Mouse (Mus musculus): ENCODE results near the gene Zkscan16.

Gene Zkscan16

DNA sequence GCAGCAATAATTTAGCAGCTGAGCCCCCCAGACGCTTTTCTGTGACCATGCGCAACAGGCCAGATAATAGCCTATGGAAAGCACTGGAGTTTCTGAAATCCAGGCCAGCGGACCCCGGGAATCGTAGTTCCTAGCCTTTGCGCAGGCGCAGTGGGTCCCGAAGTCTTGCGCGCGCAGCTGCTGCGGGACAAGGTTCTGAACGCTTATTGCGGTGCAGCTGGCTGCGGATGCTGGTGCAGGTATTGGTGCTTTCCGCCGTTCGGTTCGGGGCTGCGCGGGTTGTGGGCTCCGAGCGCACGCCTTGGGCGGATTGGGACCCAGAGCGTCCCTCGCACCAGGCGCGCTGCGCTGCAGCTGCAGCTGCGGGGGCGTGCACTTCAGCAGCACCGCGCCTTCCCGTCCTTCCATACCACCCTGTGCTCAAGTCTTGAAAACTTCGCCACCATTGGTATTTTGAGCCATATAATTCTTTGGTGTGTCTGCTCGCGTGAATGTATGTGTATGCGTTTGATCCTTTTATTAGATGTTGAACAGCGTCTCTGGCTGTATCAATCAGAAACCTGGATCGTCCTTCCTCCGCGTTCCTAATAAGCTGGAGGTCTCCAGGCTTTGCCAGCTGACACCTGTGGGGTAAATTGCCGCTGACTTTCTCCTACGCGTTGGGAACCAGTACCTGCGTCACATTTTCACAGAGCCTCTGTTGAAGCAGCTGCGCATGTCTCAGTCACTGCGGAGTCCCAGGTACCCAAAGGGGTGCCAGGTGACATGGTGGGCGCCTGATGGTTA is at the start of gene Zkscan16:
TSS of gene Zkscan16 (plus strand) at position 209 of the 786 bp plus-strand sequence.
- peak; percentile 66 for DNase-seq (ENCODE audit: low spot score)

DNA sequence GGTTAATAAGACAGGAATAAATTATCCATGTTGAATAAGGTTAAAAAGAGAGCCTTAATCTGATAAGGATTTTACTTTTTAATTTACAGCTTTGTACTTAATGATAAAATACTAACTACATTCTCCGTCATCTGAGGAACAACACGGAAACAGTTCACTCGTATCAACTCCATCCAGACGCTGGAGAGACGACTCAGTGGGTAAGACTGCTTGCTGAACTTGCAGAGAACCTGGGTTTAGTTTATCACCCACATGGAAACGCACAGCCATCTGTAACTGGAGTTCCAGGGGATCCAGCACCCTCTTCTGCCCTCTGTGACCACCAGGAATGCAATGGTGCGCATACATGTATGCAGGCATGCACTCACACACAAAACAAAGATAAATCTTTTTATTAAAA is 49.0 kb upstream of the Zkscan16 start:
- DNase-seq (ENCODE audit: low spot score) = no peak

DNA sequence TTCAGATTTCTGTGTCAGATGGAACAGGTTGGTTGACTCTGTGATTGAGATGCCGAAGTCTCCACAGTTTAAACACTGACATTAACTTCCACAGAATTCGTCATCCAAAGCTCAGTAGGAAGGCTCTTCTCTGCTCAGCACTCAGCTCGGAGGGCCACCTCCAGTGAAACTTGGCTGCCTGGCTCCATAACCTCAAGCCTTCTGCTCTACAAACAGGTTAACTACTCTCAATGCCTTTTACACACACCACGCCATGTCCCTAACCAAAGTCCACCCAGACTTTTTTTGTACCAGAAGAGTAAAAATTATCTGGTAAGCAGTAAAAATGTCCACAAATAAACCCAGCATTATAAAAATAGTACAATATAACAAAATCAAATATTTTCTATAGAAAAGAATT is 46.0 kb upstream of the Zkscan16 start:
- DNase-seq (ENCODE audit: low spot score) = no peak

DNA sequence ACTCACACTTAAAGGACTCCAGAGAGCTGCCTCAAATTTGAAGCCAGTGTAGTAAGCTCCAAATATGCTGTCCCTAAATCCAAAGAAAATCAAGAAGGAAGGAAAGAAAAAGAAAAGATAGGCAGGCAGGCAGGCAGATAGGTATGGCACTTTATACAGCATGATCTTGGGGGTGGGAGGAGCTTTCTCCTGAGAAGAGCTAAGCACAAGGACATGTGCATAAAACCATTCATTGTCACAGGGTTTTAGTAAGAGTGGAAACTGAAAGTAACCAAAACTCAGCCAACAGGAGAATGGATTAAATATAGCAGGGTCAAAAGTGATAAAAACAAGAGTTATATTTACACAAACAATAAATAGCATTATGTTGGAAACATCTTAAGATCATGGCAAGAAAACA is 45.1 kb upstream of the Zkscan16 start:
- DNase-seq (ENCODE audit: low spot score) = no peak

DNA sequence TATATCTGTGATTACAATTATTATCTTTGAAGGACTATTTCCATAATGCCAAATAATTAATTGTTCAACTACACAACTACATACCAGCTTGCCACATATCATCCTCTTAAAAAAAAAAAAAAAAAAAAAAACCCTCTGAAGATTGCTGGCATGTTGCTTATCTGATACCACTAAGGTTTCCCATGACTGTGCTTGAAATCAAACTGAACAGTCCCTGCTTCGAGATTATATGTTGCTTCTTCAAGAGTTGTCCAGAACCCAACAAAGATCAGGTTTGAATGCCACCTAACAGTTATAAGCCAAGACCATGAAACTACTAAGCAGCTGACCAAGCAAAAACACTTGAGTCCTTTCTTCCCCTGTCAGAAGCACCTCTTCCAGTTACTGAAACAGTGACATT is 36.0 kb upstream of the Zkscan16 start:
- no peak for DNase-seq (ENCODE audit: low spot score)

DNA sequence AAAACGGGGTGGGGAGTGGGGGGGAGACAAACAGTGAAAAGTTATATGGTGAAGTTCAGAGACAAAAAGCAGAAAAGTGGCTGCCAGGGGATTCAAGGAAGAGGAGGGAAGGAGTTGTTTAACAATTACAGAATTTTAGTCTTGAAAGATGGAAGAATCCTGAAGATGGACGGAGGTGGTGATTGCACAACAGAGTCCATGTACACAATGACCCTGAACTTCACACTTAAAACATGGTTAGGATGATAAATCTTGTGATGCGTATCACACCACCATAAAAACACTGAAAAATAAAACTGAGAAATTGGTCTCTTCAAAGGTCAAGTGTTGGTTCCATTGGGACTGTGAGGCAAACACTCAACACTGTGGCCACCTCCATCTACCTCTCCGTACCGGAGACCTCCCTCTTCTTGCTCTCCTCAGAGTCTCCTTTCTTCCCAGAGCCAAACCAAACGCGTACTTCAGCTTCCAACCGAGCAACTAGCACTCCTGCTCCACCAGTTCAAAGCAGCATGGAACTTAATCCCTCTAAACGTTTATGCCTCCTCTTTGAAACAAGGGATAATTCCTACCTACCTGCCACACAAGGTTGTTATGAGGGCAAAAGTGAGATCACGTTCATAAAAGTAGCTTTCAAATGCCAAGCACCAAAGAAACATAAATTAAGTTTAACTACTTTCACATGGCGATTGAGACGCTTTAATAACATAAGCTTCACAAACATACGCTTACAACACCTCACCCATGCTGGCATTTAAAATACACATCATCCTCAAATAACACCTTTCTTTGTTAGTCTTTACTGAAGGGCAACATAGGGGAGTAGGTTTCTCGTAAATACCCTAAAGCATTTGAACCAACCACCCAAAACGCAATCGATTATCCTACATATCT is 33.0 kb upstream of the Zkscan16 start:
- DNase-seq (ENCODE audit: low spot score) = no peak

DNA sequence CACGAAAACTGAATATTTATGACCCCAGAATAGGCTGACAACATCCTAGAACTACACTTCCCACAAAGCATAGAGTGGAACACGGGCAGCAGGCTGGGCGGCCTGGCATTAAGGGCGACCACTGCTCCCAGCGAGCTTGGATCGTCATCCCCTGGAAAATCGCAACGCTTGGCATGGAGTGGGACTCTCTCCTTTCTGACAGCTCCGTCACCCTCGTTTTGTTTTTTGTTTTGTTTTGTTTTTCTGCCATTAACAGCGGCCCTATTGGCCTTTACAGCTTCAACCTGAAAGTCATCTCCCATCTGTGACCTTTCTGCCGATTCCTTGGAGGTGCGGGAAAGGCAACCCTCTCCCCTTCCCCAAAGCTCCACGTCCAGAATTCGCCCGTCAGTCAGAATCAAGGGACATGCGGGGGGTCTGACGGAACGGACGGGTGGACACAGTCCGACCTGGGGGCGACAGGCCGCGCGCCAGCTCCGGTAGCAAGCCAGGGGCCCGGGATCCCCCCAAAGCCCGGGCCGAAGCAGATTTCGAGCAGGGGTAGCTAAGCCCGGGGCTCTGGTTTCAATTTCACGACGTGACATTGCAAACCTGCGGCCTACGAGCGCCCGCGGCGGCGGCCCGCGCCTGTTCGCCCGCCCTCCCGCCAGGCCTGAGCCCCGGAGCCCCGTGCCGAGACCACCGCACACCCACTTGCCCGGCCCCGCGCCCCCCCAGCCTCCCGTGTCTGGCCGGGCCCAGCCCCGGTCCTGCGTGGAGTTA is 32.2 kb upstream of the Zkscan16 start:
- DNase-seq (ENCODE audit: low spot score) = peak; percentile 50

DNA sequence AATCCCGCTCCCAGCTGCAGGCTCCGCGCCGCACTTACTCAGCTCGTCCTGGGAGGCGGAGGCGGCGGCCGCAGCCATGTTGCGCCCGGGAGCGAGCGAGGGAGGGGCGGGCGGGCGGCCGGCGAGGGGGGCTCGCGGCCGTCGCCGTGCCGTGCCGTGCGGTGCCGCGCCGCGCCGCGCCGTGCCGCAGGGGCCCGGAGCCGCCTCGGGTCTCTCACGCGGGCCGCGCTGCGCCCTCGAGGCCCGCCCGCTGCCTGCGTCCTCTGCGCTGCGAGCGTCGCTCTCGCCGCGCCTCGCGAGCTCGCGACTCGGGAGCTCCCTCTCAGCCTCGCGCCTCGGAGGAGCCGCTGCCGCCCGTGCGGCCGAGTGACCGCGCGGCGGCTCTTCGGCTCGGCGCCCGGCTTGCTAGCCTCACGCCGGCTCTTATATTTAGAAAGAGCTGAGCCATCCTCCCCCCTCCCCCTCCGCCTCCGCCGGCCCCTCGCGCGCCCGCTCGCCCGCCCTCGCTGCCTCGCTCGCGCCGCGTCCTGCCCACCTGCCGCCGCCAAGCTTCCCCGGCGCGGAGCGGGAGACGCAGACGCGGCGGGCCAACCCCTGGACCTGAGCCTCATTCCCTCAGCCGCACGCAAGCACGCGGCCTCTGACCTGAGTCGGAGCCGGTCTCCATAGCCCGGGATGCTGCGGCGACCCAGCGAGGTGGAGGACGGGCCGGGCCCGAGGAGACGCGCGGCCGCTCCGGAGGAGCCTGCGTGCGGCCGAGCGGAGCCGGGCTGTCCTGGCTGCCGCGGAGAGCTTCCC is 31.4 kb upstream of the Zkscan16 start:
- peak; percentile 55 for DNase-seq (ENCODE audit: low spot score)

DNA sequence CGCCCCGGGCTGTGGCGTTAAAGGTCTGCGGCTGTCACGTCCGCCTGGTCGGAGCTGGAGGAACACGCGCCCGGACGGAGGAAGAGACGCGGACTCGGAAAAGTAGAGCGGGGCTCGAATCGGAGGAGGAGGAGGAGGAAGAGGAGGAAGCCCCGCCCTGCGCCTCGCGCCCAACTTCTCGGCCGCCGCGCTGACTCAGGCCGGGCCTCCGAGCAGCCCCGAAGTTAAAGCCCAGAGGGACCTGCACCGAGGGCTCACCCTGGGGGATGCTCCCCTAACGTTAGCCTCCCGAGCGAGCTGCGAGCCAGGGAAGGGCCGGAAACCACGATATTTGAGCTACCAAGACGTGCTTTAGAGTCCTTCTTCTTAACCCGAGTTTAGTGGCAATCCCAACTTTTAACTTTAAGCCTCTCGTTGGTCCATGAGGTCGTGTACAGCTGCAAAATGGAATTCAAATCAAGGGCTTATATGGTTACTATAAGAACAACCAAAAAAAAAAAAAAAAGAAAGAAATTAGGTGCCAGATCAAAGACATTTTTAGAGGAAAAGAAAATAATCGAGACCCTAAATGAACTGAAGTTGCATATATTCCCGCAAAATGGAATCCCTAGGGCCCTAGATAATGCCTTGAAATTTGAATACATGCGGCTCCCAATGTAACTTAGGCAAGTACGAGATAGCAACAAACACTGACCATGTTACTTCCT is 30.6 kb upstream of the Zkscan16 start, which contains the start of gene Ecpas:
TSS of gene Ecpas (minus strand) at position 121 of the 707 bp plus-strand sequence.
- peak; percentile 76 for DNase-seq (ENCODE audit: low spot score)

DNA sequence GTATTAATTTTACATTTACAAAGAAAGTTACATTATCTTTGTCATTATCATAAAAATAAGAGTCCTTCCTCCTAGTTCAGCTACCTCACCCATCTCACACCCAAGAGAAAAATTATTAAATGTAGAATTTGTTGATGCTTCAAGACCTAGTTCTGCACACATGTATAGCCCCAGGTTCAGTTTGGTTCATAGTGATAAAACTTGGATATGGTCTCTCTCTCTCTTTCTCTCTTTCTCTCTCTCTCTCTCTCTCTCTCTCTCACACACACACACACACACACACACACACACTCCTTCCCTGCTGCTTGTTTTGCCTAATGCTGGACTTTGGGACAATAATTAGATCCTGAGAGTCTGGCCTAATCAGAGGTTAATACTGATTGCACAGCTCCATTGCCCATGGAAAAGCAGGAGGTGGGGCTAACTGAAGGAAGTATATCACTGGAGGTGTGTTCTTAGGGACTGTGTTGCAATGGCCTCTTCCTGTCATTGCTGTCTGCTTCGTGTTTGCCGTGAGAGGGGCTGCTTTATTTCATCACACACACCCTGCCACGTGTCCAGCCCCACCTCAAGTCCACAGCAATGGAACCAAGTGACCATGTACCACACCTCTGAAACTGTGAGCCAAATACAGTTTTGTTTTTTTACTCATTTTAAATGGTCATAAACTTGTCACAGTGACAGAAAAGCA is 29.9 kb upstream of the Zkscan16 start:
- no peak for DNase-seq (ENCODE audit: low spot score)

DNA sequence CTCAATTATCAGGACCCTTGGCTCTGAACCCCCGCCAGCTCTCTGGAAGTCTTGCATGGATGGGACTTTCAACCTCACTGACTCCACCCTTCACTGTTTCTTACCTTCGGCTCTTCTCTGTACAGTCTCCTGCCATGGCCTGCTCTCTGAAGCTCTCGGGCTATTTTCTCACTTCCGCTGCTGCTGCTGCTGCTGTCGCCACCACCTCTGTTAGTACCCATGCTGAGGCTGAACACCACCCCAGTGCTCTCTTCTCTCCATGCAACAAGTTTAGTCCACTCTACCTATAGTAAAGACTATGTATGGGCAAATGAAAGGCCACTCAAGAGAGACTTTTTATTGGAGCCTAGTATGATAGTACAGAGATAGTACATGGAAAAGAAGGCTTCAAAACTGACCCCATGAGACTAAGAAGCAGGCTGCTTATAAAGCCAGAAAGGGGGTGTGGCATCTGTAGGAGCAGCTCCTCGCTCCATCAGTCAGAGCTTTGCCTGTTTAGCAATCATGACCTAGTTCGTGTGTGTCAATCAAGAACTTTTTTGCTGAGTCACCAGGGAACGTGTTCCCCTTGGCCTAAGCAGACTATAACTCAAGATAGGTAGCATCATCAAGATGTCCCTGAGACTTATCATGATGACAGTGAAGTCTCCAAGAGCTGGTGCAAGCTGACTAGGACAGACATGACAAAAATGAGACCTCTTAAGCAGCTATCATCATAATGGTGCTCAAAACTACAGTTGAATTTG is 28.2 kb upstream of the Zkscan16 start:
- no peak for DNase-seq (ENCODE audit: low spot score)

DNA sequence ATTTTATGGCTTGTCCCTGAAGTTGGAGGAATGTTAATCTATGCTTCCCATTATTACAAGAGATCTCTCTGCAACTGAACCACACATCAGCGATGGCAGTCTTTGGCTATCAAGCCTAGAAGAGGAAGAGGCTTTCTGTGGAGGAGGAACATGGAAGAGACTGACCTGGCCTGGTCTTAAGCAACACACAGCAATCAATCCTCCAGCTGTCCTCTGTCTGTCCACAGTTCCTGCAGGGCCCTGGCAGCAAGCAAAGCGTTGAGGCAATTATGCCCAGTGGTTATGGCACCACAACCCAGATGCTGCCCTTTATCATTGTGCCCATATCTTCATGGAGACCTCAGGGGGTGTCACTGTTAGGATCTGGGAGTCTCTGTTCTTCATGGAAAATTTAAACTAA is 19.5 kb upstream of the Zkscan16 start:
- DNase-seq (ENCODE audit: low spot score) = no peak

DNA sequence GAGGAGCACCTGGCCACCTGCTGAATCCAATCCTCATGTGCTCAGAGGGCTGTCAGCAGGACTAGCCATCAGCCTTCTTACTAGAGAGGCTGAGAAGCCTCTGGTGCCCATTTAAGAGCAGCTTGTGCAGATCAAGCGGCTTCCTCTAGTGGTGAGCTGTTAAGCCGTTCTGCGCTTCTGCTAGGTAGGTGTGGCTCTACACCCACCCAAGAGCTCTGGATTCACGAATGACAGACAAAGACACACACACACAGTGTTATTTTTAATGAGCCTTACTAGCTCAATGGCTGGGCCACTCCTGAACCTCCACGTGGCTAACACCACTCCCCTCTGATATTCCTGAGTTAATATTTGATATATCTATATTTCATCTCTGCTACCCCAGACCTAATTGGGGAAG is 17.8 kb upstream of the Zkscan16 start:
- DNase-seq (ENCODE audit: low spot score) = no peak

DNA sequence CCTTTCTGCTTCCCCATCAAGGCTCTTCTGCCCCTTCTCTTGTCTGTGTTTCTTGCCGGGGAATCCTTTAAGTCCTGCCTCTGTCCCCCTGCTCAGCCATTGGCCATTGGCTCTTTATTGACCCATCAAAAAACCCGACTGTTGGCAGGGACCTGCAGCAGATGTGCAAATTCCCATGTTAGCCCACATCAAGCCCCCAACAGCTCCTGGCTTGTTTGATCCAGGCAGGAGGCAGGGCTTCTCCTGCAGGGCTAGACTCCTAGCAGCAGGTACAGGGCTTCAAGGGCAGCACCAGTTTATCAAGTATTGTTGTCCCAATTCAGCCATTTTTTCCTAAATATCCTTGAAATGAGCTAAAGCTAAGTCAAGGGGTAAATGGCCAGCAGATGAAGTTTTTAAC is 17.3 kb upstream of the Zkscan16 start:
- no peak for DNase-seq (ENCODE audit: low spot score)

DNA sequence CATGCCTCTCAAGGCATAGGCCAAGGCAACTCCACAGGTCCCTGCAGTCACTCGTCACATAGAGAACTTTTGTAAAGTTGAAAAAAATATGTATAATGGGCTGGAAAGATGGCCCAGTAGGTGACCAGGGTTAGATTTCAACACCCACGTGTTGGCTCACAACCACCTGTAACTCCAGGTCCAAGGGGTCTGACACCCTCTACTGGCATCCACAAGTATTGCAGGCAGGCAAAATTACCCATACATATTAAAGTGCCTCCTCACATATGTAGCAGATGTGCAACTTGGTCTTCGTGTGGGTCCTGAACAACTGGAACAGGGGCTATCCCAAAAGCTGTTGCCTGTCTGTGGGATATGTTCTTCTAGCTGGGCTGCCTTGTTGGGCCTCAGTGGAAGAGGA is 15.8 kb upstream of the Zkscan16 start:
- no peak for DNase-seq (ENCODE audit: low spot score)

DNA sequence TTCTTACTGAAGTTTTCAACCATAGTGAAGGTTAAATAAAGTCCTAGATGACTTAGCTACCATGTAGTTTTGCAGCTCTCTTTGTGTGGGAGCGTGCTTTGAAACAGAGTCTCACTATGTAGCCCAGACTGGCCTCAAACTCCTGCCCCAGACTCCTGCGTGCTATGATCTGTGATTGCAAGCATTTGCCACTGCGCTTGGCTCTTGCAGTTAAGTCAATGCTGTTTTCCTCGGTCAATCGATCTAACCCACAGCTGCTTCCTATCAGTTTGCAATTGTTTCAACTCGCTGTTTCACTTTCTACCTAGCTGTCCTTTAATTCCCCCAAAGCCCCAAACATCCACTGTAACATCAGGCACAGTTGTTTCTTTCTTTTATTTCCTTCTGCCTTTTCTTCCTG is 10.9 kb upstream of the Zkscan16 start:
- DNase-seq (ENCODE audit: low spot score) = no peak

DNA sequence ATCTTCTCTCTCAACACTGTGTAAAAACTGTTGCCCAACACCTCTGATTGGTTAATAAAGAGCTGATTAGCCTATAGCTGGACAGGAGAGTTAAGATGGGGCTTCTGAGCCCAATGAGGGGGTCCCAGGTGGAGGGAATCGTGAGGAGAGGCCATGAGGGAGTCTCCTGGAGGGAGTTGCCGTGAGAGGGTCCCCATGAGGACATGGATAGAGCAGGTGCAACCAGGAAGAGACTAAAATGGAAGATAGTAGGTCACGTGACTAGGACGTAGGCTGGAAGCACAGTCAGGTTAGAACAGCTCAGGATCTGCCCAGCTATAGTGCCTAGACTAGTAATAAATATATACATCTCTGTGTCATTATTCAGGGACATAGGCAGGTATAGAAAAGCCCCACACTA is 9.1 kb upstream of the Zkscan16 start:
- DNase-seq (ENCODE audit: low spot score) = no peak

DNA sequence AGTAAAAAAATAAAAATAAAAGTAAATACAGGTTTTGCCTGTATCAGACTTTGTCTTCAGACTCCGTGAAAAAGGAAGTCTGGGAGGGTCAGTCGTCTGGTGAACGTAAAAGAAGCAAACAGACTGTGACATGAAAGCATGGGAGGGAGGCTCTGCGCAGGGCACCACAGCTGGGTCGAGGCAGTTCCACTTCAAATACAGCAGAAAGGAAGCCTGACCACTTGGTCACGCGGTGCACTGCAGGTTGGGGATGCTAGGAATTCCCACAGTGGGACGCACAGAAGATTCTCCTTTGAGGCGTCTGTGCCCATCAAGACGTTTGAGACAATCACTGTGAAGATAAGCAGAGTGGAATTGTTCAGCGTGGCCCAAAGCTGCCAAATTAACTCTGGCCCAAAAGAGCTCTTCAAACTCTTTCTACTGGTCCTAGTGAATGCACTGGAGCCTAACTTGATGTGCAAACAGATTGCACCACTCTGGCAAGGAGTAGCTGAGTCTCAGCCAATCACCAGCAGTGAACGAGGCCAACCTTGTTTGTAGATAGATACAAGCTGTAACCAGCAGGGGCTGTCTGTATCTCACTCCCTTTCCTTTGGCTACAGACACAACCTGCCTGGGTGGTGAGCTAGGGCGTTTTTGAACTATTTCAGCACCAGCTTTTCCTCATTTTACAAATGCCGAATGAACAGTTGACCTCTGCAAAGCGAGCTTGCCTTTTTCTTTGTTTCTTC is 8.5 kb upstream of the Zkscan16 start:
- DNase-seq (ENCODE audit: low spot score) = peak; percentile 27

DNA sequence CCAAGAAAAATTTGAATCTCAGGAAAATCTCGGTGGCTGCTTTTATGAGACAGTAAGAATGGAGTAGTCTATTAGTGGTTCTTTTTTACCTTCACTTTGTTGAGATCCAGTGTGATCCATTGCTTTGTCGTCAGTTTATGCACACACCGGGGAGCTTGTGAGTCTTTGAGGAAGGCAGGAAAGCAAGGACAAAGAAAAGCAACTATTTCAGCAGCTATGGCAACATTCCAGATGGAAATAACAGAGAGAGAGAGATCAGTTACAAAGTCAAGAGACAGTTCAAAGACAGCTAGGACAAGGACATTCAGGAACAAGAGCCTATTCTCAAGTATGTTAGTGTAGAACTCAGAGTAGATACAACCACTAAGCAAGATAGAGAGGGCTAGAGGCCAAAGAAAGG is 7.6 kb upstream of the Zkscan16 start:
- no peak for DNase-seq (ENCODE audit: low spot score)
